Comparison of ENCODE assay signal across 15 mouse cellular contexts in genomic region chr15:96487066-96487698, GRCm38 (mm10). TPM values are rescaled to one million over a fixed set of nuclear protein-coding genes. Genes with fewer than 3 reads are reported as not detected.
DNase-seq lines count a peak whose midpoint lies in the region; ATAC-seq and TF ChIP-seq lines count a peak whose summit lies in the region.
"Had no signal": no experiment of that assay in that cellular context is flagged by ENCODE, and none has a peak within 500 bp of the region (broad histone marks: within the 10 kb centered on the region; RNA-seq: fewer than 3 reads in every experiment).

No protein-coding gene starts in this region.

- H3K36me3 ChIP-seq in lung, embryonic 16.5 days (ENCODE audit: control insufficient read depth, insufficient read depth, low read length): no peaks in the 10 kb centered on the region
- no peaks in the 10 kb centered on the region for H3K36me3 ChIP-seq in liver, embryonic 13.5 days
- H3K36me3 ChIP-seq in hindbrain, embryonic 10.5 days: no peaks in the 10 kb centered on the region
- H3K36me3 ChIP-seq: G1E; kidney, embryonic 15.5 days; lung, embryonic 15.5 days; midbrain, embryonic 12.5 days had no signal

- ATAC-seq in lung, embryonic 16.5 days (ENCODE audit: low read depth): peak; percentile 45; the same call in 1 of the 2 replicates
- 0 out of 2 replicates have a peak, but pooled peaks have one; percentile 58 for ATAC-seq in liver, embryonic 13.5 days (ENCODE audit: low read depth)

- intact Hi-C loops in gastrocnemius, adult 2 months (cut with DNase I): no loop called here
- intact Hi-C loops in gastrocnemius, postnatal 14 days (cut with DNase I; ENCODE audit: low total_unique reads): no loop called here

- peak; percentile 32 for DNase-seq in gastrocnemius, adult 2 months
- no peak for DNase-seq in gastrocnemius, postnatal 14 days
- no peak for DNase-seq in lung, postnatal 14 days
- DNase-seq in brain, adult 2 months (ENCODE audit: low read depth, low spot score): peak; percentile 46
- DNase-seq in liver, embryonic 13.5 days: no peak
- DNase-seq in thymus, postnatal 10 days (ENCODE audit: low spot score in 2 of 2): no peak
- DNase-seq in hindbrain, embryonic 10.5 days (ENCODE audit: low spot score): no peak
- DNase-seq: B cell, adult 2 months; cerebellum, adult 11-12 months; heart, postnatal 10 days had no signal

- no peak for TF ChIP-seq CTCF in gastrocnemius, adult 2 months (IDR thresholded peaks at IDR 0.05)

- H3K4me3 ChIP-seq in gastrocnemius, adult 2 months: no peak overlapping the region
- no peak overlapping the region for H3K4me3 ChIP-seq in lung, embryonic 16.5 days (ENCODE audit: low read length)
- H3K4me3 ChIP-seq in liver, embryonic 13.5 days (replicated peaks): no peak overlapping the region
- no peak overlapping the region for H3K4me3 ChIP-seq in hindbrain, embryonic 10.5 days
- H3K4me3 ChIP-seq: kidney, embryonic 15.5 days; lung, embryonic 15.5 days; midbrain, embryonic 12.5 days had no signal

- no peaks in the 10 kb centered on the region for H3K9me3 ChIP-seq in lung, embryonic 16.5 days (ENCODE audit: control insufficient read depth, low read length)
- no peaks in the 10 kb centered on the region for H3K9me3 ChIP-seq in liver, embryonic 13.5 days (replicated peaks)
- H3K9me3 ChIP-seq in hindbrain, embryonic 10.5 days: no peaks in the 10 kb centered on the region
- H3K9me3 ChIP-seq: G1E; kidney, embryonic 15.5 days; lung, embryonic 15.5 days; midbrain, embryonic 12.5 days had no signal

- WGBS in lung, embryonic 16.5 days: 46% methylated on average over 12 of the region's 12 CpGs
- WGBS in liver, embryonic 13.5 days (ENCODE audit: insufficient replicate concordance): 64% methylated on average over 12 of the region's 12 CpGs
- 67% methylated on average over 12 of the region's 12 CpGs for WGBS in hindbrain, embryonic 10.5 days

- no peak overlapping the region for H3K4me2 ChIP-seq in lung, embryonic 16.5 days (ENCODE audit: low read depth, low read length)
- no peak overlapping the region for H3K4me2 ChIP-seq in liver, embryonic 13.5 days
- H3K4me2 ChIP-seq: kidney, embryonic 15.5 days; lung, embryonic 15.5 days; midbrain, embryonic 12.5 days had no signal

- no peaks in the 10 kb centered on the region for H3K27me3 ChIP-seq in lung, embryonic 16.5 days (ENCODE audit: control insufficient read depth, insufficient read depth, low read depth, low read length)
- no peaks in the 10 kb centered on the region for H3K27me3 ChIP-seq in liver, embryonic 13.5 days
- no peaks in the 10 kb centered on the region for H3K27me3 ChIP-seq in hindbrain, embryonic 10.5 days (ENCODE audit: insufficient read depth, poor library complexity, severe bottlenecking)
- H3K27me3 ChIP-seq: kidney, embryonic 15.5 days; lung, embryonic 15.5 days; midbrain, embryonic 12.5 days had no signal

- H3K4me1 ChIP-seq in lung, embryonic 16.5 days (replicated peaks; ENCODE audit: control insufficient read depth, insufficient read depth, low read length): peaks cover 9% of the 10 kb centered on the region
- H3K4me1 ChIP-seq in liver, embryonic 13.5 days (replicated peaks): peaks cover 14% of the 10 kb centered on the region
- peaks cover 24% of the 10 kb centered on the region for H3K4me1 ChIP-seq in hindbrain, embryonic 10.5 days (replicated peaks)
- H3K4me1 ChIP-seq: lung, embryonic 15.5 days had no signal

- H3K9ac ChIP-seq in lung, embryonic 16.5 days (ENCODE audit: low read length): no peak overlapping the region
- H3K9ac ChIP-seq in liver, embryonic 13.5 days: no peak overlapping the region
- H3K9ac ChIP-seq: kidney, embryonic 15.5 days; lung, embryonic 15.5 days; midbrain, embryonic 12.5 days had no signal

- H3K27ac ChIP-seq in gastrocnemius, adult 2 months: no peak overlapping the region
- no peak overlapping the region for H3K27ac ChIP-seq in lung, embryonic 16.5 days (ENCODE audit: low read length)
- H3K27ac ChIP-seq in liver, embryonic 13.5 days: no peak overlapping the region
- no peak overlapping the region for H3K27ac ChIP-seq in hindbrain, embryonic 10.5 days
- H3K27ac ChIP-seq: kidney, embryonic 15.5 days; lung, embryonic 15.5 days; midbrain, embryonic 12.5 days had no signal

RNA-seq across cellular contexts. Expression of gene Scaf11, which starts 26.5 kb away (rescaled TPM):
- 10 to 100 TPM; 41.3 to 43.3 TPM for total RNA-seq in gastrocnemius, adult 2 months (2021)
- 10 to 100 TPM; 32.5 to 34.2 TPM for total RNA-seq in gastrocnemius, postnatal 14 days (2021)
- 79.5 and 88.8 TPM in 2 replicates for polyA plus RNA-seq in lung, embryonic 16.5 days (2015; fragmentation: Nextera tagmentation; extraction: Ambion mirVana)
- 53.4 and 57.0 TPM in 2 replicates for polyA plus RNA-seq in liver, embryonic 13.5 days (2015; fragmentation: Nextera tagmentation; extraction: Ambion mirVana)
- polyA plus RNA-seq in hindbrain, embryonic 10.5 days (2016; fragmentation: Nextera tagmentation; extraction: Ambion mirVana): 66.3 and 94.9 TPM in 2 replicates

Comparison
In these comparisons a context has a peak if more than half of its experiments do, and no peak if none do; other contexts are left out.
1. DNase-seq: peak in gastrocnemius, adult 2 months (single experiment) and brain, adult 2 months (single experiment); none in gastrocnemius, postnatal 14 days (single experiment), lung, postnatal 14 days (single experiment), liver, embryonic 13.5 days (single experiment), thymus, postnatal 10 days (0 of 2) and hindbrain, embryonic 10.5 days (single experiment).